Mouse (Mus musculus): ENCODE results near the gene Msh4. TPM values are rescaled to one million over a fixed set of nuclear protein-coding genes. Genes with fewer than 3 reads are reported as not detected.

Msh4 gene
- polyA plus RNA-seq, 1 experiment: not detected

DNA sequence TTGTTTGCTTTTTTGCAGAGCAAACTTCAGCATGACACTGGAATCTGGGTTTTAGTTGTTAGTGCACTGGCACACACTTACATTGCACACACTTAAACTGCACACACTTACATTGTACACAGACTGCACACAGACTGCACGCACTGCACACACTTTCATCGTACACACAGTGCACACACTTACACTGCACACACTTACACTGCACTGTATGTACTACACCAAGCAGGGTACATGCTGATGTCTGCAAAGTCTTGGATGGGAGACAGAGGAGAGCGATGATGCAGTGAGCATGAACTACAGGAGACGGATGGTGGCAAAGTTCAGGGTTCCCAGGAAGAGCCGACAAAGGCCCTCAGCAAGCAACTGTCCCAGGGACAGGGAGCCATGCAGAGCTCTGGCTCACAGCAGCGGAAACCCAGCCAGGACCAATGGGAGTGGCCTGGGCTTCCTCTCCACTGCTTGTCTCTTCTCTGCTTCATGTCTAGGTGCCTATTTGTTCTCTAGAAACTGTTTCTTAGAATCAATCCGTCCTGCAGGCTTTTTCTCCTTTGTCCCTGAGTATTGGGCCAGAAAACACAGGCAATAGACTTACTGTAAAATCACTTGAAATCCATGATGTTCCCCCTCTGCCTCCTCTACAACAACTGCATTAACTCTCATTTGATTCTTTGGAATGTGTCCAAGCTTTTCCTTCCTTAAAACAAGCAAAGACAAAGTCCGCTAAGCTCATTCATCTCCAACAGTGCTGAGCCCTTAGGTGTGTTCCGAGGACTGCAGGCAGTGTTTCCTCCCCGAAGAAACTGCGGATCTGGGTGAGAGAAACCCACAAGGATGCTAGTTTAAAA is 82.0 kb downstream of the Msh4 start:
- H3K4me3 ChIP-seq (ENCODE audit: insufficient read depth, low read depth, low read length): no peak overlapping the region
- H3K27ac ChIP-seq (replicated peaks; ENCODE audit: low read depth, low read length): no peak overlapping the region
- H3K4me1 ChIP-seq (ENCODE audit: control insufficient read depth, insufficient read depth, insufficient read length, low read length): no peaks in the 10 kb centered on the region

DNA sequence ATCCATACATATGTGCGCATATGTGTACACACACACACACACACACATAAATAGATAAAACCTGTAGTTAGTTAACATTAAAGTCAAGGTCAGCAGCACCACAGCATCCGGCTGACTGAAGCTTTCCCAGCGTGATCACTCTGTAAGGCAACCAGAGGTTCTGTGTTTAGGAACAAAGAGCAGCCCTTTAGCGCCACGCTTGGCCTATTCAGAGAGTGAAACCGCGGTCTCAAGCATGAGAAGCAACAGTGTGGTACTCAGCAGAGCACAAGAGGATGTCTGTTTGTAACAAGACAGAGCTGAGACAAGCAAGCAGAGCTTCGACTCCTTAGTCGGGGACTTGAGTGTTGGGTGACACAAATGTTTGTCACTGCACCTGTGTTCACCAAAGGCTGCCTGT is 86.5 kb downstream of the Msh4 start:
- no peak overlapping the region for H3K4me3 ChIP-seq (ENCODE audit: insufficient read depth, low read depth, low read length)
- H3K27ac ChIP-seq (replicated peaks; ENCODE audit: low read depth, low read length): no peak overlapping the region
- H3K4me1 ChIP-seq (ENCODE audit: control insufficient read depth, insufficient read depth, insufficient read length, low read length): no peaks in the 10 kb centered on the region

DNA sequence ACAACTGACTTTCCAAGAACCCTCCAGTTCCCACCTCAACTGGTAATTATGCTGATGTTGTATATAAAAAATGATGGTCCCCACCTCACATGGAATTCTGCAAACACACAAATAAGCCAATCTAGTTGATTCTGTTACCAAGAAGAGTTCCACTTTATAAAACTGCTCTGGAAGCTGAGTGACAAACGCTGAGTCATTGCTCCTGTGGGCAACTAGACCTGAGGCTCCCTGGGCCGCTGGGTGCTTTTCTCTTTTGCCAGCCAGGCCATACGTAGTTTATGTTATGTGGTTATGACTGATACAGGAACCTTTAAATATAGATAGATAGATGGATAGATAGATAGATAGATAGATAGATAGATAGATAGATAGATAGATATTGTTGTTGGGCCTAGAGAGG is 87.2 kb downstream of the Msh4 start:
- no peak overlapping the region for H3K4me3 ChIP-seq (ENCODE audit: insufficient read depth, low read depth, low read length)
- H3K27ac ChIP-seq (replicated peaks; ENCODE audit: low read depth, low read length): no peak overlapping the region
- no peaks in the 10 kb centered on the region for H3K4me1 ChIP-seq (ENCODE audit: control insufficient read depth, insufficient read depth, insufficient read length, low read length)

DNA sequence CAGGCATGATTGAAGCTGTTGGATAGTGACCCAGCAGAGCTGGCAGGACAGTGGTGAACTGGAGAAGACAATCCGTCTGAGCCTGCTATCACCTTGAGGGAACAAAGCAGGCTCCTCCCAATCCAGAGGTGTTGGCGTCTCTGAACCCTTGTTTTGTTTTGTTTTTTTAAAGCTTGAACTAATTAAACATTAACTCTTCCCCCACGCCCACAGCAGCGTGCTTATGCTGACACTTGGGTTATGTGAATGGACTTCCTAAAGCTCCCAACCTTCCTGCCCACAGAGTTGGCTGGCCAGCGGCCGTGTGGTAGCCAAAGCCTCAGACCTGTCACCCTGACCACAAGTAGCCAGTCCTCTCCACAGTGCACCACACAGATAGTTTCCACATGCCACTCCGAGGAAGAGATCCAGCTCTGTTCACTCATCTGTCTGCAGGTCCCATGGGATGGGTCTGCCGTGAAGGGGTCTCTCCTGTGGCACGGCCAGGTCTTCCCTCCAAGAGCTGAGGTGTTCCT is 88.5 kb downstream of the Msh4 start:
- no peaks in the 10 kb centered on the region for H3K4me1 ChIP-seq (ENCODE audit: control insufficient read depth, insufficient read depth, insufficient read length, low read length)
- no peak overlapping the region for H3K27ac ChIP-seq (replicated peaks; ENCODE audit: low read depth, low read length)
- H3K4me3 ChIP-seq (ENCODE audit: insufficient read depth, low read depth, low read length): no peak overlapping the region

DNA sequence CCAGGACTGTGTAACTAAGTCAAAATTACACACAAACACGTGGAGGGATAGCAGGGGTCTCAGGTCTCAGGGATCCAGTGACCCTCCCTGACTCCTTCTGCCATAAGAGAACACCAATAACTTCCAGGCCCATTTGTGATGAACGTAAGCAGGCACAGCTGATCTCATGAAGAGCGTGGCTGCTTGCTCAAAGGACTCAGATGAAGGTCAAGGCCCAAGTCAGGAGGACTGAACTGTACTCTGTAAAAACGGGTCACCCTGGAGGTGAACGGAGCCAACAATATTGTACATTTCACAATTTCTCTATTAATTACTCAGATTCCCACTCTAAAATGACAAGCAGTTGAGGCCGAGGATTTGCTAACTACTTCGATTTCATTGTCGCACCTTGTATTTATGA is 91.9 kb downstream of the Msh4 start:
- no peaks in the 10 kb centered on the region for H3K4me1 ChIP-seq (ENCODE audit: control insufficient read depth, insufficient read depth, insufficient read length, low read length)
- no peak overlapping the region for H3K4me3 ChIP-seq (ENCODE audit: insufficient read depth, low read depth, low read length)
- no peak overlapping the region for H3K27ac ChIP-seq (replicated peaks; ENCODE audit: low read depth, low read length)

DNA sequence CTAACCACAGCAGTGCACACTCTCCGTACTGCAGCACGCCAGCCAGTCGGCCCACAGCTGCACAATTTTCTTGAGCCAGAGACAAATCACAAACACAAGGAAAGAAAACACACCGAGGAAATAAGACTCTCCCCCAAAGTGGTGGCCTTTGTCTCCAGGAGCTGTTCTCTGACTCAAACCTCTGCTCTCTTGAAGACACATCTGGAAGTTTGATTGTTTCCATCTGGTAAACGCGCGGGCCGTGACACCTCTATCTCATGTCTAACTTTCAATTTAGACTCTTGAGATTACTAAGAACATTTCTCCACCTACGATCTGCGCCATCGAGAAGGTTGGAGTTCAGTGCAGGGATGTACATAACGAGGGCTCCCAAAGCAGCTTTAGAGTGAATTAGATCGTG is 97.5 kb downstream of the Msh4 start:
- Histone ChIP-seq H3K4me1 (ENCODE audit: control insufficient read depth, insufficient read depth, insufficient read length, low read length) (no peaks in the 10 kb centered on the region), H3K4me3 (ENCODE audit: insufficient read depth, low read depth, low read length) (no peak overlapping the region), H3K27ac (replicated peaks; ENCODE audit: low read depth, low read length) (no peak overlapping the region)

DNA sequence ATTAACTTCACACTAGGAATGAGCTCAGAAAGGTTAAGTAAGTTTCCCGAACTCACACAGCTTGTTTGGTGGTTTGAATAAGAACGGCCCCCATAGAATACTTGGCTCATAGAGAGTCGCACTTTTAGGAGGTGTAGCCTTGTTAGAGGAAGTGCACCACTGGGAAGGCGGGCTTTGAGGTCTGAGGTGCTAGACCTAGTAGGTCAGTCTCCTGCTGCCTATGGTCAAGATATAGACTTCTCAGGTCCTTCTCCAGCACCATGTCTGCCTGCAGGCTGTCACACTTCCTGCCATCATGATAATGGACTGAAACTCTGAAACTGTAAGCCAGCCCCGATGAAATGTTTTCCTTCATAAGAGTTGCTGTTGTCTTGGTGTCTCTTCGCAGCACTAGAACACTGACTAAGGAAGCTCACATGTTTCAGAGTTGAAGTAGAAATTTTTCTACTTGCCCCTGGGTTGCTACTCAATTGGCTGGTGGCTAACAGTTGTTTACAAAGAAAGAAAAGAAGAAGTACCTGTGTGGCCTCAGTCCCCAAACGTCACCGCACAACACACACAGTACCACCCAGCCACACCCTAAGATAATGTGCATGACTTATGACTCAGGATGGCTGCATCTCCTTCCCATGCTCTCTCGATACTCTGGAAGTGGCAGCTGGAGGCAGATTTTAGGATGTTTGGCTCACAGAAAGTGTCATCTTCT is 98.3 kb downstream of the Msh4 start:
- H3K4me1 ChIP-seq (ENCODE audit: control insufficient read depth, insufficient read depth, insufficient read length, low read length): no peaks in the 10 kb centered on the region
- H3K4me3 ChIP-seq (ENCODE audit: insufficient read depth, low read depth, low read length): no peak overlapping the region
- no peak overlapping the region for H3K27ac ChIP-seq (replicated peaks; ENCODE audit: low read depth, low read length)

Other genes starting within 250 kb of the Msh4 start
- gene St6galnac3, start 181.0 kb downstream of the Msh4 start, polyA plus RNA-seq (2012; ENCODE audit: insufficient read depth, insufficient read length, missing spikeins): 1.4 and 4.4 TPM in 2 replicates
- gene Asb17, start 61.9 kb downstream of the Msh4 start, polyA plus RNA-seq (2012; ENCODE audit: insufficient read depth, insufficient read length, missing spikeins): not detected in 2 replicates
- gene Rabggtb, start 6.9 kb upstream of the Msh4 start, polyA plus RNA-seq (2012; ENCODE audit: insufficient read depth, insufficient read length, missing spikeins): 58.5 and 83.9 TPM in 2 replicates
- 2,059 and 2,452 TPM in 2 replicates for gene Acadm, start 38.5 kb upstream of the Msh4 start, polyA plus RNA-seq (2012; ENCODE audit: insufficient read depth, insufficient read length, missing spikeins)
- gene Slc44a5, start 67.3 kb upstream of the Msh4 start, polyA plus RNA-seq (2012; ENCODE audit: insufficient read depth, insufficient read length, missing spikeins): not detected in 2 replicates